Mouse (Mus musculus) subcutaneous adipose tissue, adult 2 months (tissue): ENCODE data around the gene Fbxw10. TPM values are rescaled to one million over a fixed set of nuclear protein-coding genes. Genes with fewer than 3 reads are reported as not detected.

Source experiments
- polyA plus RNA-seq: library from polyadenylated mRNA; depleted of rRNA; stranded (reverse); fragments of >200 nt; gene quantifications from 2 replicates; pipeline ENCODE4 v1.2.3, GENCODE M21; 2012; ENCODE audit warnings: low replicate concordance; rRNA removed

Fbxw10 gene
- polyA plus RNA-seq, result 0.41 and 0.52 TPM in 2 replicates

DNA sequence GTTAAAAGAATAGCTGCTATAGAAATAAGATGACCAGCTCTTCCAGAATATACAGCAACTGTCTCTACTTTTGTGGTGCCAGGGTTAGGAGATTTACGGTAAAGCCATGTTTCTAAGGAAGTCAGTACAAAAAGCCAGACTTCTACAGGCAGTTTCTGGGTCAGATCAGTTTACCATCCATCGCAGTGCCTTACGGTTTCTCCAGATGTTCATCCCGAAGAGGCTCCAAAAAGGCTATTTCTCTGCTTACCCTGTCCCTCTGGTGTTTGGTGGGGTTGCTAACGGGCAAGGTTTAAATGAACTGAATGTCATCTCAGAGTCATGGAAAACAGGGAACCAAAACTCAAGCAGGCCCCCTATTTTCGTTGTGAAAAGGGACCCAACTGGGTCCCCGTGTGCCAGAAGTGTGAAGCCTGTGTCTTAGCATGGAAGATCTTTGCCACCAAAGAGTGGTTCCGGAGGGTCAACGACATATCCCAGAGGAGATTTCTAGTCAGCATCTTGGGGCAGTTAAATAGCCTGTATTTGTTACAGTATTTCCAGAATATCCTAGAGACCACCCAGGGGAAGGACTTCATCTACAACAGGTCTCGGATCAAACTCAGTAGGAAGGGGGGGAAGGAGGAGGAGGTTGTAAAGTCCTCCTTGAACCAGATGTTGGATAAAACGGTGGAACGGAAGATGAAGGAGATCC lies at the start of gene Fbxw10:
Fbxw10 (plus strand) TSS at position 109 of the 694 bp plus-strand sequence.

DNA sequence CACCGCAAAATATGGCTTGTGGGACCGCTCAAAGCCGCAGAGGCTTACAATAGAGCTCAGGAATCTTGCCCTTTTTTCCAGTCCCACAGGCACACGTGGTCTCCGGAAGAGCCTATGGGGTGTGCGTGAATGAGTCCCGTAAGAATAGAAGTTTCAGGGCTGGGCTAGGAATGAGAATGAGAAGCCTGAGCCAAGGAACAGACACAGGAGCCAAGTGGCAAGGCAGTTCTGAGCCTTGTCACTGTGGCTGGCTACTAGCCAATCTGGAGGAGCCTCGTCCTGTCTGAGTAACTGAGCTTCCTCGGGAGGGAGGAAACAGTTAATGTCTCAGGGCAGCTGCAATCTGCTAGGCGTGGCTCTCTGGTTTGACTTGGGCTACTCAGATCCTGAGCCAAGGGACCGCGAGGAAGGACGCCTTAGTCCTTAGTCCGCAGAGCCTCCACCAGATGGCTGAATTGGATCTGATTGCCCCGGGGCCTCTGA lies 26.8 kb upstream of the Fbxw10 start, which contains the start of gene Trim16:
Trim16 (plus strand) TSS at position 173 of the 483 bp plus-strand sequence.

DNA sequence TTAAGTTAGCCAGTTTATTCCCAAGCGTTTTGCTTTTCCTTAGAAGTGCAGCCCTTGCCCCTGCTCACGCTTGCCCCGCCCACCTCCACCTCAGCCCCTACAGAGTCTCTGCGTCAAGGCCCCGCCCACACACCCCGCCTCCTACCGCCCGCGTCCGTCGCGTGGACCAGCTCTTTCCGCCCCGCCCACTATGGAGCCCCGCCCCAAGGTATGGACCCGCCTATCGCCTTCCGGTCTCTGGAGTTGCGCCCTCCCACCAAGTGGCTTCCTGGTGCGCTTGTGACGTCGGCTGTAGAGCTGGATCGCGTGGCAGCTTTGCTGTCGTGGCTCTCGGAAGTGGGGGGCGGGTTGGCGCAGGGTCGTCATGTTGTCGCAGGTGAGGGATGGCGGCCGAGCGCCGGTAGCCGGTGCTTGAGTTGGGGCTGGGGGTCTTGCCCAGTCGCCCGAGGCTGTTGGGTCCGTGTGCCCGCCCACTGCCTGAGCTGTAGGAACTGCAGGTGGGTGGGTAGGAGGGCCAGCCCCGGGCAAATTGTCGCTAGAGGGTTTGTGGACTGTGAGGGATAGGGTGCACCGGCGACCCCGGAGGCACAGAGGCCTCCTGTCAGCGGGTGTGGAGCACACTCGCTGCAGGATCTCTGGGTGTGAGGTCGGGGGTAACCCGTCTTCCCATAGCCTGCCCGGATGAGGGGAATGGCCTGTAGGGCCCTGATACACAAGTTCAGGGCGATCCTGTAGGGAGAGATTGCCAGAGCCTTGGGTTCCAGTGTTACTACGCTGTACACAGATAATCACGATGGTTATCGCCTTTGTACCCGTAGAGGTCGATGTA lies 32.6 kb downstream of the Fbxw10 start, which contains the start of gene Tvp23b:
Tvp23b (plus strand) TSS at position 236 of the 829 bp plus-strand sequence.

Other genes with a start within 250 kb of the Fbxw10 start
- gene Lrrc75a, start 198.5 kb upstream of the Fbxw10 start, polyA plus RNA-seq, result 5.4 and 21.2 TPM in 2 replicates
- gene Mmgt2, start 198.4 kb upstream of the Fbxw10 start, polyA plus RNA-seq, result 8.0 and 53.5 TPM in 2 replicates
- gene Zfp287, start 115.2 kb upstream of the Fbxw10 start, polyA plus RNA-seq, result 1.7 and 3.8 TPM in 2 replicates
- not detected in 2 replicates for gene Gm10428, start 94.0 kb upstream of the Fbxw10 start, polyA plus RNA-seq
- 0.83 and 4.6 TPM in 2 replicates for gene Zfp286, start 57.6 kb upstream of the Fbxw10 start, polyA plus RNA-seq
- 10.5 and 10.9 TPM in 2 replicates for gene Trim16, start 26.8 kb upstream of the Fbxw10 start, polyA plus RNA-seq
- 15.8 and 19.9 TPM in 2 replicates for gene Tvp23b, start 32.4 kb downstream of the Fbxw10 start, polyA plus RNA-seq
- gene Cdrt4, start 104.1 kb downstream of the Fbxw10 start, polyA plus RNA-seq, result 0.24 TPM in 1 of 2 replicates, not detected in the other
- gene Tekt3, start 214.6 kb downstream of the Fbxw10 start, polyA plus RNA-seq, result not detected in 2 replicates